Mouse (Mus musculus) lung, postnatal 25 days (tissue): ENCODE results near the gene E430018J23Rik.
"Not testable (repeated sequence)": the region's sequence is repeated elsewhere in the genome, so short reads cannot be mapped to it uniquely, and the experiment has no call there.

Source experiments
- DNase-seq: peaks from one replicate; pipeline ENCODE4 v3.0.0; 2022; ENCODE audit warnings: low spot score

Gene E430018J23Rik

GRCm38 (mm10) chr7:127378310-127378921 is 15.0 kb downstream of the E430018J23Rik start:
- no peak for DNase-seq

DNA sequence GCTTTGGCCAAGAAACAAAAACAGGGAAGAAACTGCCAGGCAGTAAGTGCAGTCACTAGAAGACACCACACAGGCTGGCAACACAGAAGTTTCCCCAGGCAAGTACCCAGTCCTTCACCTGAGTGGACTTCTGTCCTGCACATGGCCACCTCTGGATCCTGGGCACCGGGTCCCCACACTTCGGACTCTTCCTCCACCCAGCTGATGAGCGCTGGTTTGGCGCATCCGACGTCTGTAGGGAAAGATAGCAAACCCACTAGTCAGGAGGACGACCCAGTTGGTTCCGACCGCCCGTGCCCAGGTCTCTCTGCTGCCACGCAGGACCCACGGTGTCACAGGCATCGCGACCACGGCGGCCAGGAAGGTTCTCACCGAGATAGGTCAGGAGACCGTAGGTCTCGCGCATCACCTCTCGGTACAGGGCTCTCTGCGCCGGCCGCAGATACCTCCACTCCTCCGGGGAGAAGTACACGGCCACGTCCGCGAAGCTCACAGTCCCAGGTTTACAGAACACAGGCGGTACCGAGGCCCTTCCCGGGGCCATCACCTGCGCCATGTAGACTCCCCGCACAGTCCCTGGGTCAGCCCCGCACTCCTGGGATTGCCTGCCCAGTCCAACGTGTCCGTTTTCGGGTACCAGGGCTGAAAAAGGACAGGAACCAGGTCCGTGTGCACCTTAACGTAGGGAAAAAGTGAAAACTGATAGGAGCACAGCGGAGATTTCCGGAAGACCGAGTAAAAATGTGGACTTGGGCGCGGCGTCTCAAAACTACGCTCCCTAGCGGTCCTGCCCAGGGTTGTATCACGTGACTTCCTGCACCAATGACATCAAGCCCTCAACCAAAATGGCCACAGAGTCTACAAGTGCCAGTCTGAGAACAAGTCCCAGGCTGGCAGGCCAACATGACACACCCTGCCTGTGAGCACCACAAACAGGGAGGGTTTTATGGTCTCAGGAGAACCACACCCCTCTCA is 17.9 kb downstream of the E430018J23Rik start, which contains the start of gene Zfp747:
Zfp747 (minus strand) TSS at position 780 of the 975 bp plus-strand sequence.
- DNase-seq = peak; percentile 97

GRCm38 (mm10) chr7:127371870-127372269 is 21.6 kb downstream of the E430018J23Rik start:
- not testable (repeated sequence) for DNase-seq

GRCm38 (mm10) chr7:127371213-127371612 is 22.2 kb downstream of the E430018J23Rik start:
- no peak for DNase-seq

GRCm38 (mm10) chr7:127366249-127366648 is 27.2 kb downstream of the E430018J23Rik start:
- DNase-seq = no peak

- peak; percentile 42 for DNase-seq
Measured at GRCm38 (mm10) chr7:127364166-127364565, 29.3 kb downstream of the E430018J23Rik start.

GRCm38 (mm10) chr7:127363475-127363921 is 29.9 kb downstream of the E430018J23Rik start:
- no peak for DNase-seq

DNA sequence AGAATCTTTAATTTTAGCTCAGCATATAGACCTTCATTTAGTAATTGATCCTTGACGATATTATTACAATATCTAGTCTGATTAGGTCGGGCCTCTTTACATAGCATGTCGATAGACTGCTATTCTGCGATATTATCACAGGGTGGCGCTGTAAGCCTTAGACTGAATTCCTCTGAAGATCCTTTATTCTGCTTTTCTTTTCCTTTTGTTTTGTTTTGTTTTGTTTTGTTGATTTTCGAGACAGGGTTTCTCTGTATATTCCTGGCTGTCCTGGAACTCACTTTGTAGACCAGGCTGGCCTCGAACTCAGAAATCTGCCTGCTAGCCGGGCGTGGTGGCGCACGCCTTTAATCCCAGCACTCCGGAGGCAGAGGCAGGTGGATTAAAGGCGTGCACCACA is 31.0 kb downstream of the E430018J23Rik start:
- peak; percentile 60 for DNase-seq

DNA sequence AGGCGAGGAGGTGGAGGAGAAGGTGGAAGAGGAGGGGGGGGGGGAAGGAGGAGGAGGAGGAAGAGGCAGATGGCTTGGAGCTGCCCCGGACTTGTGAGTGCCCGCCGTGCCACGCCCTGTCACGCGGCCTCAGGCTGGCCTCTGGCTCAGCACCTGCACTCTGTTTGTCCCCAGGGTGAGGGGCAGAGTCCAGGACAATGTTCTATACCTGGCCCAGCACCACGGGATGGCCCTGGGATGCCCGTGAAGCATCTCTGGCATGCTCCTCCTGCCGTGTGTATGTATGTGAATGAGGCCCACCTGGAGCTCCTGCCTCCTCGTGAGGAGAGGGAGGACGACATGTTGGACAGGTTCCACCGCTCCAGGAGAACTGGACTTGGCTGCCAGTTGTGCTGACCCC is 32.0 kb downstream of the E430018J23Rik start:
- no peak for DNase-seq

GRCm38 (mm10) chr7:127360265-127360664 is 33.2 kb downstream of the E430018J23Rik start:
- no peak for DNase-seq

- no peak for DNase-seq
Measured at GRCm38 (mm10) chr7:127358472-127358871, 35.0 kb downstream of the E430018J23Rik start.

- DNase-seq = no peak
Measured at GRCm38 (mm10) chr7:127357871-127358270, 35.6 kb downstream of the E430018J23Rik start.

DNA sequence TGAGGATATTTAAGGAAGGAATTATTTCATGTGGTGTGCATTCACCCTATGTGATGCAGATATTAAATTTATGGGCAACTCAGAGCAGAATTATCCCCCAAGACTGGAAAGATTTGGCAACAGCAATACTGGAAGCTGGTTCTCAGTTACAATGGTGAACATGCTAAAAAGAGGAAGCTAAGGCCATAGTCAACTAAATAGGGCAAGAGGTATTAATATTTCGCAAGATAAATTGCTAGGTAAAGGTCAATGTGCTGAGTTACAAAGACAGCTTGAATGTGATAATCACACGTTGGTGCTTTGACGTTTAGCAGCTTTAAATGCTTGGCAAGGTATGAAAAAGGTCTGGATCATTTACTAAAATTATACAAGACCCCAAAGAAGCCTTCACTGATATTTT is 37.6 kb downstream of the E430018J23Rik start:
- no peak for DNase-seq

GRCm38 (mm10) chr7:127351230-127352004 is 42.0 kb downstream of the E430018J23Rik start:
- DNase-seq = no peak

DNA sequence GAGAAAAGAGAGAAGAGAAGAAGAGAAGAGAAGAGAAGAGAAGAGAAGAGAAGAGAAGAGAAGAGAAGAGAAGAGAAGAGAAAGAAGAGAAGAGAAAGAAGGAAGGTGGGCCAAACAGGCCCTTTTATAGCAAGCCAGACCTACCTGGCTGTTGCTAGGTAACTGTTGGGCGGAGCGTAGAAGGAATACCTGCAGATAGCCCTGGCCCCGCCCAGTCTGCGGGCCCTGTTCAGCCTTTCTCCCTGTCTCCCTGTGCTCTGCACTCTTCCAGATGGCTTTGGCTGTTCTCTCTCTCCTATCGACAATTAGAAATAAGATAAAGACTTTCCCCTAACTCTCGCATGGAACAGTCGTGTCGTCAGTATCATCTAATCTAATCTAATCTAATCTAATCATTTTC is 46.8 kb downstream of the E430018J23Rik start:
- DNase-seq = peak; percentile 81

GRCm38 (mm10) chr7:127345512-127346325 is 47.7 kb downstream of the E430018J23Rik start, which contains the start of gene Zfp768:
Zfp768 (minus strand) TSS chr7:127345589.
- DNase-seq = peak; percentile 92

DNA sequence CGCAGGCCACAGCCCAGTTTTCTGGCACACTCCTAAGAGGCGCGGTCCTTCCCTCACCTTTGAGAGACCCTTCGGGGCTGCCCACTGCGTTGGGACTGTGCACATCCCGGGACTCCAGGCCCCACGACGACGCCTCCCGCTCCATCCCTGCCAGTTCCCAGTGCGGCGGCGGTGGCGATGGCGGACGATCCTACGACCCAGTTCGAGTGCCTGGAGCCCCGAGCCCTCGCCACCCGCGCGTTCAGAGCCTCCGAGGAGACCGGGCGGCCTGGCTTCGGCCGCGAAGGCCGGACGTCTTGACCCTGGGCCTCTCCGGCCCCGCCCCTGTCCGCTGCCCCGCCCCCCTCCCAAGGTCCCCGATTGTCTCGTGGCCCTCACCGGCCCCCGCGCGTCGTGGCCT is 48.3 kb downstream of the E430018J23Rik start:
- DNase-seq = peak; percentile 16

DNA sequence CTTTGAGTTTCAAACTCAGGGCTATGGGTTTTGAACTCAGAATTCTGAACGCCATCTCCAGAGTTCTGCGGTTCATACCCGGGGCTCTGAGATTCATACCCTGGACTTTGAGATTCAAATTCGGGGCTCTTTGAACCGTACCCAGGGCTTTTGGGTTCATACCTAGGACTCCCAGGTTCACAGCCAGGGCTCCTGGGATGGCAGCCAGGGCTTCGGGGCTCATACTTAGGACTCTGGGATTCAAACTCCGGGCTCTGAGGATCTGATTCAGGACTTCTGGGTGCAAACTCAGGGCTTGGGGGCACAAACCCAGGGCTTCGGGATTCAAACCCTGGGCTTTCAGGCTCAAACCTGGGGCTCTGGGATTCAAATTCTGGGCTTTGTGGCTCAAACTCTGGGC is 49.1 kb downstream of the E430018J23Rik start:
- DNase-seq = no peak

- no peak for DNase-seq
Measured at GRCm38 (mm10) chr7:127343351-127344019, 49.9 kb downstream of the E430018J23Rik start.

GRCm38 (mm10) chr7:127342888-127343287 is 50.5 kb downstream of the E430018J23Rik start:
- no peak for DNase-seq

DNA sequence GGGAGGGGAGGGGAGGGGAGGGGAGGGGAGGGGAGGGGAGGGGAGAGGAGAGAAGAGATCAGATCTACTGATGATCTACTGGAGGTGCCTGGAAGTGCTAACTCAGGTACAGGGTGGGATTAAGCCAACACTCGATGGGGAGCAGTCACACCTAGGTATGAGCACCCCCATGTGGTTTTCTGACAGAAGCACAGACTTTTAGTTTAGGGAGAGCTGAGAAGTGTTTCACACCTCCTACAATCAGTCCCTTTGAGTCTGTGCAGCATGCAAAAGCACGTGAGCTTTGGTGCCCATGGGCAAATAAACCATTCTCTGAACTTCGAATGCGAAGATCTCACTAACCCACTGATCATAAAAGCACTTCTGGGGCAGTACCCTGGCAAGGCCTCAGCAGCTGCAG is 51.1 kb downstream of the E430018J23Rik start:
- DNase-seq = peak; percentile 10
